Mouse (Mus musculus) G1E-ER4 (cell line): ENCODE data around the gene Nfic. TPM values are rescaled to one million over a fixed set of nuclear protein-coding genes. Genes with fewer than 3 reads are reported as not detected.

Source experiments
- GATA1 ChIP-seq: IDR thresholded peaks from one replicate; pipeline ENCODE4 v1.8.0; 2012; ENCODE audit warnings: low read length, inconsistent platforms
- polyA plus RNA-seq: library from polyadenylated mRNA; stranded (reverse); fragments of >175 nt; gene quantifications from 2 replicates; pipeline ENCODE4 v1.2.3, GENCODE M21; 2012

Gene Nfic
- polyA plus RNA-seq, 1 experiment, result 37.9 TPM

GRCm38 (mm10) chr10:81492606-81493240 lies 37.3 kb upstream of the Nfic start:
- TF ChIP-seq GATA1, result no peak

DNA sequence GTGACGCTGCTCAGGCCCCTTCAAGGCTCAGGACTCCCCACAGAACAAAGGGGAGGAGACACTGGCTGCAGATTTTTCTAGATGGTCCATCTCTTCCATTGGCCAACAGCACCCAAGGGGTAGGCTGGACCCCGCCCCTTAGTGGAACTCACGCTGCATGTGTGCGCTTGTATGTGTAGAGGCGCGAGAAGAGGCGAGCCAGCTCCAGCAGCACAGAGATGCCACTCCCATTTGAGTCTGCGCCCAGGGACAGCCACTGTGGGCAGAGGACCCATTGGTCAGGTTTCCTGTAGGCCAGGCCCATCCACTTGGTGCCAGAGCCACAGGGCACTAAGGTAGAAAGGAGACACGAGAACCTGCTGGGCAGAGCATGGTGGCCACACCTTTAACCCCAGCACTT lies 35.6 kb upstream of the Nfic start:
- no peak for TF ChIP-seq GATA1

- TF ChIP-seq GATA1, result no peak
Measured at GRCm38 (mm10) chr10:81489941-81490340, 34.5 kb upstream of the Nfic start.

DNA sequence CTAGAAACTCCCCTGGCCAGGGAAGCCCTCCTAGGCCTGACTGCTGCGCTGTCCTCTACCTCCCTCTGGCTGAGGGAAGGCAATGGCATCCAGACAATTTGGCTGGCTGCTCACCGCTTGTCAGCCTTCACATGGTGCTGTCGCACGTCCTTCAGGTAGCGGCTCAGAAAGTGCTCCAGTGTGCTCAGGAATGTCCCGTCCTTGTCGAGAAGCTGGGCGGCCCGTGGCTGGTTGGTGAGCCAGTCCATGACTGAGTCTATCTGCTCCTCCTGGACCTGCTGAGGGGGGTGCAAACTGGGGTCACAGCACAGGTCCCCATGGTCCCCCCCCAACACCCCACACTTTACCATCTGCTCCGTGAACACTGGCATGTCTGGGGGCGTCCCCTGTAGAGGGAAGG lies 32.6 kb upstream of the Nfic start:
- TF ChIP-seq GATA1, result no peak

GRCm38 (mm10) chr10:81486496-81486895 lies 31.1 kb upstream of the Nfic start:
- no peak for TF ChIP-seq GATA1

DNA sequence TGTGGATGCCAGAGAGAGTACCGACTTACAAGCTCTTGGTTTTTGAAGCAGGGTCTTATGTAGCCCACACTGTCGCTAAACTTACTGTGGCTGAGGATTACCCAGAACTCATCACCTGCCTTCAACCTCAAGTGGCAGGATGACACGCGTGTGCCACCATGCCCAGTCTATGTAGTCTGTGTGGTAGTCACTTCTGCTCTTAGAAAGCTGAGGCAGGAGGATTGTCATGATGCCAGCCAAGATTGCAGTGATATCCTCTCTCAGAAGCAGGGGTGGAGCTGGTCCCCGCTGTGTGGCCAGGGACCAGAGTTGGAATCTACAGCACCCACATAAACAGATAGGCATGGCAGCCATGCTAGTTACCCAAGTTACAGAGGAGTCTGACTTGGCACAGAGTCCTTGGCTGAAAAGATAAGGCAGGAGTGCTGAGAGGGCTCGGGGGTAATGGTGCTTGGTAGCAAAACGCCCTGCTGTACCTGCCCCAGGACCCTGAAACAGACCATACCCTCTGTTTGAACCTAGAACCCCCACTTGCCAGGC lies 30.1 kb upstream of the Nfic start:
- TF ChIP-seq GATA1, result no peak

DNA sequence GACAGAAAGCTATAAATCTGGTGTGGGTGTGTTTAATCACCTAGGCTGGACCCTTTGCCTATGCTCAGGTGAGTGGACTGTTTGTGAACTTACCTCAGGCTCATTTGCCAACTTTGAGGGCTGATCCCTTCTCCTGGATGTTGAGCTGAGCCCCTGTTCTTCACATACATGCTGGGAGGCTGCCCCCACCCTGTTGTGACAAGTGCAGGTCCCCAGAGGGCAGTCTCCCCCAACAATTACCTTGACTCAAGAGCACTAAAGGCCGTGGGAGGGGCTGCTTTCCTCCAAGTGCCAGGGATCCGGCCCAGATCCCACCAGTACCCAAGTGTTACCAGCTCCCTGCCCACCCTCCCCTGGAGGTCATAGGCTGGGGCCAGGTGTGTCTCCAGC lies 29.6 kb upstream of the Nfic start:
- TF ChIP-seq GATA1, result no peak

DNA sequence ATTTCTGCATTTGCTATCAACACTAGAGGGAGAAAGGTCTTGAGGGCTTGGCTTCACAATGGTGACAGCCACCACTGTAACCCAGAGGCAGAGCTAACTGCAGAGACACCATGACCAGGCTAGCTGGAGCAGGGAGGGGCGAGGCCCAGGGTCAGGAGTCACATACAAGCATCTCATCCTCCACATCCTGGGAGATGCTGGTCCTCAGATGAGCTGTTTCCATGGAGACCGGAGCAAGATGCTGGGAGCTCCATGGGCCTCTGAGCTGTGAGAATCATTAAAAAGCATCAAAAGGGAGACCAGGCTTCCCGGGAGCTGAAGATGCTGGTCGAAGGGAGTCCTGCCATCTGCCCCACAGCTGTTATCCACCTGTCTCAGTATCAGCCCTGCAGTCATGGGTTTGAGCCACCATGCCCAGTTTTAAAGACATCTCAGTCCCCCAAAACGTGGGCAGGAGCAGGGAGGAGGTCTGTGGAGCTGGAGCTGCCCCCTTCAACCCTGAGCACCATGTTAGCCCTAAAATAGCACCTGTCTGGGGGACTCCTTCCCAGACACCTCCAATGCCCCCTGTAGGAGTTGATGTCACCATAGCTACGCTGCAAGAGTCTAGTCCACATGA lies 29.1 kb upstream of the Nfic start:
- TF ChIP-seq GATA1, result no peak

DNA sequence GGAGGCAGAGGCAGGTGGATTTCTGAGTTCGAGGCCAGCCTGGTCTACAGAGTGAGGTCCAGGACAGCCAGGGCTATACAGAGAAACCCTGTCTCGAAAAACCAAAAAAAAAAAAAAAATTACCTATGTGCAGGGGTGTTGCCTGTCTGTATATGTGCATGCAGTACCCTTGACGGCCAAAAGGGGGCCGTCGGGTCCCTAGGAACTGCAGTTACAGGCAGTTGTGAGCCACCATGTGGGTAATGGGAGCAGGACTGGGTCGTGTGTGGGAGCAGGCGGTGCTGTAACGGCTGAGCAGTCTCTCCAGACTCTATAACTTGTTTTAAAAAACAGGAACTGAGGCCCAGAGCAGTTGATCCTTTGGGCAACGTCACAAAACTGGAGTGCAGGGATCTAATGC lies 28.5 kb upstream of the Nfic start:
- TF ChIP-seq GATA1, result no peak

DNA sequence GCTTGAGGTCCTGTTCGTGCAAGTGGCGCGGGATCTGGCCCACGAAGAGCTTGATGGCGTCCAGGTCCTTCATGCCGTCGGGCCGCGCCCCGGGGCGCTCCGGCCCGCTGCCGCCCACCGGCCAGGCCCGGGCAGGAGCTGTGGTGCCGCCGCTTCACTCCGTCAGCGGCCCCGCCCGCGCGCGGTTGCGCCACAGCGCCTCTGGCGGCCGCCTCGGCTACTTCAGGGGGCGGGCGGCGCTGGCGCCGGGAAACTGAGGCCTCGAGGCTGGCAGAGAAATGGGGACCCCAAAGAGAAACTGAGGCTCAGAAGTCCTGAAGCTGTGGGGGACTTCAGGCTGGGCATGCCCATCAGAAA lies 27.1 kb upstream of the Nfic start, which contains the start of gene Celf5:
Celf5 (minus strand) TSS at position 177 of the 357 bp plus-strand sequence.
- no peak for TF ChIP-seq GATA1

GRCm38 (mm10) chr10:81481605-81482532 lies 26.4 kb upstream of the Nfic start:
- no peak for TF ChIP-seq GATA1

DNA sequence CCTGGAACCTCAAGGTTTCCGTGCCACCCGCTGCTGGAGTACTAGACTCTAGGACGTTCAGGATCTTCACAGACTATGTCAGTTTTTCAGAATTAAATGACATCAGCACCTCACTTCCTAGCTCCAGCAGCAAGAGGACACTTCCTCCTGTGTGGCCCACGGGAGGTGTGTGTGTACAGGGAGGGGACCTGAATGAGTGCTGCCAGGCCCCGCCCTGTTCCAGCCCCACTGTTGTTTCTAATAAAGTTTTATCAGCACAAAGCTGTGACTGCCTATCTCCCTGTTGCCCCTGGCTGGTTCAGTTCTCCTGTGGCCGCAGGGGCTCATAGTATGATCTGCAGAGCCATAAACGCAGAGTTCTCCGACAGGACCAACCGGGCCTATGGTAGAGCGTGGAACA lies 19.0 kb upstream of the Nfic start:
- TF ChIP-seq GATA1, result no peak

DNA sequence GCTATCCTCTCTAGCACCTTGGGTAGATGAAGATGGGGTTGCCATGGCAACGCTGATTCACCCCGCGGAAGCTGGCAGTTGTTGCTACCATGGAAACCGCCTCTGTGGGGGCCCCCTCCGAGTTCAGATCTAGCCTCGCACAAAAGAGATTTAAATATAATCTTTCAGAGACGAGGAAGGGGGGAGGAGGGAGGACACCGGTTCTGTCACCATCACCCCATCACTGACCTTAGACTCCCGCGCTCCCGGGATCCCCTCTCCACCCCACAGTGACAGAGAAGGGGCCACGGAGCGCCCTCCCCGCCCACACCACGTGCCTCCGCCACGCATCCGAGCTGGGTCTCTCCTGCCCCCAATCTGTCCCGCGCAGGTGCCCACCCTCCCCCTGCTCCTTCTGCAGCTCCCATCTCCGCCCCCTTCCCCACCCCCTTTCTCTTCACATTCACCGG lies 17.6 kb upstream of the Nfic start:
- TF ChIP-seq GATA1, result no peak

- TF ChIP-seq GATA1, result no peak
Measured at GRCm38 (mm10) chr10:81472403-81473002, 17.1 kb upstream of the Nfic start.

GRCm38 (mm10) chr10:81470454-81470853 lies 15.0 kb upstream of the Nfic start:
- TF ChIP-seq GATA1, result no peak

DNA sequence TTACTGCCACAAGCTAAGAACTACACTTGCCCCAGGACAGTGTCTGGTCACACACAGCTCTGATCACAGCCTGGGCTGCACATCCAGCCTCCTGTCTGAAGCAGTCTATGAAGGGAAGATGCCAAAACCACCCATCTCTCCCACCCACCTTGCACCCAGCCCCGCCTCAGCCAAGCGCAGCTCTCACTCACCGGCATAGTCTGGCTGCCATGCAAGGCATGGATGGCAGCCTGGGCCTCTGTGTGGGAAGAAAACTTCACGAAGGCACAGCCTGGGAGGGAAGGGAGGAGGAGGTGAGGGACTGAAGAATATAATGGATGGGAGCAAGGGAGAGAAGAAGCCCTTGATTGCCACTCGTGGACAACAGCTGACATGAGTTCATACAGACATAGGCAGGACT lies 13.8 kb upstream of the Nfic start:
- TF ChIP-seq GATA1, result no peak
